Mouse (Mus musculus): ENCODE results near the gene E430018J23Rik. TPM values are rescaled to one million over a fixed set of nuclear protein-coding genes. Genes with fewer than 3 reads are reported as not detected.
A peak's percentile ranks its signal among the peaks of the same experiment; 100 is the strongest.
"Not testable (repeated sequence)": the region's sequence is repeated elsewhere in the genome, so short reads cannot be mapped to it uniquely, and the experiment has no call there.

Gene E430018J23Rik
- polyA plus RNA-seq, 1 experiment: 10.2 TPM

- Histone ChIP-seq H3K27ac (ENCODE audit: control insufficient read depth, insufficient read depth, low read length) (no peak overlapping the region), H3K27me3 (ENCODE audit: control insufficient read depth, insufficient read depth, low read length) (no peaks in the 10 kb centered on the region), H3K4me3 (ENCODE audit: control insufficient read depth, insufficient read depth, low read length) (no peak overlapping the region), H3K4me1 (replicated peaks; ENCODE audit: control insufficient read depth, insufficient read depth, low read length) (peaks cover 8% of the 10 kb centered on the region), H3K36me3 (ENCODE audit: control insufficient read depth, insufficient read depth, low read length) (no peaks in the 10 kb centered on the region)
- WGBS: 54% methylated on average over 6 of the region's 6 CpGs
- TF ChIP-seq CTCF (IDR thresholded peaks at IDR 0.05; ENCODE audit: borderline replicate concordance, control insufficient read depth, extremely low read depth, insufficient read depth, low read length, poor library complexity): no peak
- TF ChIP-seq POLR2A (IDR thresholded peaks at IDR 0.05; ENCODE audit: control insufficient read depth, extremely low read depth, insufficient read depth, low read length, poor library complexity): no peak
- DNase-seq: no peak
Measured at GRCm38 (mm10) chr7:127378310-127378921, 15.0 kb downstream of the E430018J23Rik start.

GRCm38 (mm10) chr7:127375271-127376245 is 17.9 kb downstream of the E430018J23Rik start, which contains the start of gene Zfp747:
Zfp747 (minus strand) TSS chr7:127376050.
- TF ChIP-seq CTCF (IDR thresholded peaks at IDR 0.05; ENCODE audit: borderline replicate concordance, control insufficient read depth, extremely low read depth, insufficient read depth, low read length, poor library complexity): peak; percentile 55; the same call in 1 of the 2 replicates
- H3K4me1 ChIP-seq (replicated peaks; ENCODE audit: control insufficient read depth, insufficient read depth, low read length); H3K36me3 ChIP-seq (ENCODE audit: control insufficient read depth, insufficient read depth, low read length); H3K27me3 ChIP-seq (ENCODE audit: control insufficient read depth, insufficient read depth, low read length); H3K27ac ChIP-seq (ENCODE audit: control insufficient read depth, insufficient read depth, low read length): not testable (repeated sequence)
- DNase-seq: peak; percentile 95
- peak within 1 kb of the TSS; percentile 99 for H3K4me3 ChIP-seq (ENCODE audit: control insufficient read depth, insufficient read depth, low read length)
- whole genome bisulfite sequencing: under 1% methylated on average over 49 of the region's 49 CpGs

- 94% methylated on average over 3 of the region's 3 CpGs for WGBS
- not testable (repeated sequence) for H3K4me1 ChIP-seq (replicated peaks; ENCODE audit: control insufficient read depth, insufficient read depth, low read length); H3K27me3 ChIP-seq (ENCODE audit: control insufficient read depth, insufficient read depth, low read length); H3K36me3 ChIP-seq (ENCODE audit: control insufficient read depth, insufficient read depth, low read length); H3K4me3 ChIP-seq (ENCODE audit: control insufficient read depth, insufficient read depth, low read length); H3K27ac ChIP-seq (ENCODE audit: control insufficient read depth, insufficient read depth, low read length)
- peak; percentile 20 for DNase-seq
Measured at GRCm38 (mm10) chr7:127371870-127372269, 21.6 kb downstream of the E430018J23Rik start.

DNA sequence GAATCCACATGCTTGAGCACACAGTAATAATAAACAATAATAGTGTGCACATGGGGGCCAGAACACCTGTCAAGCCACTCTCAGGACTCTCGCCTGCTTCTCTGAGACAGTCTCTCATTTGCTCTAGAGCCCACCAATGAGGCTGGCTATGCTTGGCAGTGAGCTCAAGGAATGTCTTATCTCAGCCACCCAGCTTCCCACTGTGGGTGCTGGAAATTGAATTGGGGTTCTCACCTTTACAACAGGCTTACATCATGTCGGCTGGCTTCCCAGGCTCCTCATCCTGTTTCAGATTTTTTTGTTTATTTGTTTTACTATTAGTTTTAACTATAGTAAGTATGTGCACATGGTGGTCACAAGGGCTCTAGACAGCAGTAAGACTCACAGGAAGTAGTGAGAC is 22.2 kb downstream of the E430018J23Rik start:
- no peaks in the 10 kb centered on the region for H3K27me3 ChIP-seq (ENCODE audit: control insufficient read depth, insufficient read depth, low read length)
- H3K4me1 ChIP-seq (replicated peaks; ENCODE audit: control insufficient read depth, insufficient read depth, low read length): peaks cover 8% of the 10 kb centered on the region
- H3K4me3 ChIP-seq (ENCODE audit: control insufficient read depth, insufficient read depth, low read length): no peak overlapping the region
- no peak for DNase-seq
- no peak overlapping the region for H3K27ac ChIP-seq (ENCODE audit: control insufficient read depth, insufficient read depth, low read length)
- WGBS: 93% methylated on average over 2 of the region's 2 CpGs
- no peaks in the 10 kb centered on the region for H3K36me3 ChIP-seq (ENCODE audit: control insufficient read depth, insufficient read depth, low read length)
- TF ChIP-seq POLR2A (IDR thresholded peaks at IDR 0.05; ENCODE audit: control insufficient read depth, extremely low read depth, insufficient read depth, low read length, poor library complexity): no peak
- TF ChIP-seq CTCF (IDR thresholded peaks at IDR 0.05; ENCODE audit: borderline replicate concordance, control insufficient read depth, extremely low read depth, insufficient read depth, low read length, poor library complexity): no peak

DNA sequence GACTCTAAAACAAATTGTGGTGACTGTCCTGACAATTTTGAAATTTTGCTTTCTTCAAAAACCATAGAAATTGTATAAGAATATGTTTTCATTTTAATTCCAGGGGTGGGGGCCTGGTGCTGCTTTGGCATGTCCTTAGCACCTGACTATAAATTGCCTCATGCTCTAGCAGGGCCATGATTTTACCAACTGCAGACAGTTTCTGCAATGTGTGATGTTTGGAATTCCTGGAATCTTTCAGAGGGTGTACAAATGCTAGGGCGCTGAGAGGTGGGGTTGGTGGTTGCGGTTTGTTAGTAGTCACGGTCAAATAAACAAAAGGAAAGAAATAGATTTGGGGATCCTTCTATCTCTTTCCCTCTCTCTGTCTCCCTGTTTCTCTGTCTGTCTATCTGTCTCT is 27.2 kb downstream of the E430018J23Rik start:
- peaks cover 2% of the 10 kb centered on the region; the same call in 1 of the 2 replicates for H3K4me1 ChIP-seq (replicated peaks; ENCODE audit: control insufficient read depth, insufficient read depth, low read length)
- no peak overlapping the region for H3K4me3 ChIP-seq (ENCODE audit: control insufficient read depth, insufficient read depth, low read length)
- no peak for DNase-seq
- no peaks in the 10 kb centered on the region for H3K36me3 ChIP-seq (ENCODE audit: control insufficient read depth, insufficient read depth, low read length)
- TF ChIP-seq CTCF (IDR thresholded peaks at IDR 0.05; ENCODE audit: borderline replicate concordance, control insufficient read depth, extremely low read depth, insufficient read depth, low read length, poor library complexity) (no peak), POLR2A (IDR thresholded peaks at IDR 0.05; ENCODE audit: control insufficient read depth, extremely low read depth, insufficient read depth, low read length, poor library complexity) (no peak)
- no peak overlapping the region for H3K27ac ChIP-seq (ENCODE audit: control insufficient read depth, insufficient read depth, low read length)
- WGBS: 98% methylated on average over 3 of the region's 3 CpGs
- H3K27me3 ChIP-seq (ENCODE audit: control insufficient read depth, insufficient read depth, low read length): no peaks in the 10 kb centered on the region; the same call in 1 of the 2 replicates

- no peak overlapping the region for H3K27ac ChIP-seq (ENCODE audit: control insufficient read depth, insufficient read depth, low read length)
- no peak for DNase-seq
- 96% methylated on average over 4 of the region's 4 CpGs for WGBS
Measured at GRCm38 (mm10) chr7:127364166-127364565, 29.3 kb downstream of the E430018J23Rik start.

More at GRCm38 (mm10) chr7:127364166-127364565, 29.3 kb downstream of the E430018J23Rik start:
- Histone ChIP-seq H3K36me3 (ENCODE audit: control insufficient read depth, insufficient read depth, low read length) (no peaks in the 10 kb centered on the region), H3K4me3 (ENCODE audit: control insufficient read depth, insufficient read depth, low read length) (no peak overlapping the region), H3K4me1 (replicated peaks; ENCODE audit: control insufficient read depth, insufficient read depth, low read length) (peaks cover 2% of the 10 kb centered on the region; the same call in 1 of the 2 replicates), H3K27me3 (ENCODE audit: control insufficient read depth, insufficient read depth, low read length) (no peaks in the 10 kb centered on the region; the same call in 1 of the 2 replicates)
- TF ChIP-seq CTCF (IDR thresholded peaks at IDR 0.05; ENCODE audit: borderline replicate concordance, control insufficient read depth, extremely low read depth, insufficient read depth, low read length, poor library complexity) (no peak), POLR2A (IDR thresholded peaks at IDR 0.05; ENCODE audit: control insufficient read depth, extremely low read depth, insufficient read depth, low read length, poor library complexity) (no peak)
